Mouse (Mus musculus): Measurements from ENCODE around the gene Irf4.

GRCm38 (mm10) chr13:30723258-30723657 lies 25.8 kb upstream of the Irf4 start:
- TF ChIP-seq CTCF (IDR thresholded peaks at IDR 0.05; ENCODE audit: low read depth, low read length) (no peak), POLR2A (IDR thresholded peaks at IDR 0.05; ENCODE audit: extremely low read depth, insufficient read depth, low read length) (no peak)
